Mouse (Mus musculus): ENCODE data around the gene Snrnp200.

Gene Snrnp200

GRCm38 (mm10) chr2:127254604-127255134, 46.5 kb downstream of the Snrnp200 start:
- 85% methylated on average over 3 of the region's 3 CpGs for WGBS

DNA sequence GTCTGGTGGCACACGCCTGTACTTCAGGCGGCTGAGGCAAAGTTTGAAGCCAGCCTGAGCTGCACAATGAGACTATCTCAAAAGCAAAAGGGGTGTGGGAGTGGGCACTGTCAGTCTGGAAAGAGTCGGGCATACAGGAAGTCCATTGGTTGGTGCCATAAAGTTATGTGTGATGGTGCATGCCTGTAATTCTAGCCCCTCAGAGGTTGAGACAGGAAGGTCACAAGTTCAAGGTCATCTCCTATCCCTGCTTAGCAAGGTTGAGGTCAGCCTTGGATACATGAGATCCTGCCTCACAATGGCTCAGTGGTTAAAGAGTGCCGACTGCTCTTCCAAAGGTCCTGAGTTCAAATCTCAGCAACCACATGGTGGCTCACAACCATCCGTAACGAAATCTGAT, 47.1 kb downstream of the Snrnp200 start:
- 80% methylated on average over 6 of the region's 6 CpGs for WGBS

DNA sequence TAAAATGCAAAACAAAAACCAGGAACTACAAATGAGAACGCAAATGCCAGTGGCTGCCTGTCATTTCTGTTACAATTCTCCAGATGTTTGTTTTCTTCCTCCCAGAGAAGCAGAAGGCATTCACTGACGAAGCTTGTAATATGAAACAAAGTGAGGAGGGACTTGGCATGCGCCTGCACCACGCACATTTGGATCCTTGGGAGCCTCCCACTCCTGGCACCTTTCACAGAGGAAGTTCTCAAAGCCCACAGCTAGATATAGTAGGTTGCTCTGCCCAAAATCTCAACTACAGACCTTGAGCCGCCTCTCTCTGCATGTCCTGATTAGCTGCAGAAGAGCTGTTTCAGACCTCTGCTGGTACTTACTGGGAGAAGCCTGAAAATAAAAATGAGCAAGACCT, 51.2 kb downstream of the Snrnp200 start:
- WGBS = 52% methylated on average over 5 of the region's 5 CpGs

DNA sequence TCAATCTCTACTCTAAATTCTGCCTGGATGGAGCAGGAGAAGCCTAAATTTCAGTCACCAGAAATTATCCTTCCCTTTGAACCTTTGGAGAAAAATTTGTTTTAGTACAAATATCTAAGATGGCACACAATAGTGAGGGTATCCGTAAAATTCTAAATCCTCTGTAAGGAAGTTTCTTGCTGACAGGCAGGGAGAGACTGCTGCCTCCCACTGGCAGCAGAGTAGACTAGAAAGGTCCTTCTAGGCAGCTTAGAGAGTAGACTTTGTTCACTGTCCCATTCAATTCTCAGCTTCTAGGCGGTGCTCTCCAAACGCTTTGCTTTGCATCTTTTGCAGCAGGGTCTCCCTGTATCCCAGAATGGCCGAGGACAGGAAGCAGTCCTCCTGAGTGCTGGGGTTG, 59.7 kb downstream of the Snrnp200 start:
- 16% methylated on average over 4 of the region's 4 CpGs for WGBS

GRCm38 (mm10) chr2:127269491-127270299, 61.5 kb downstream of the Snrnp200 start, which contains the start of gene Stard7:
TSS of gene Stard7 (plus strand) at chr2:127270218.
- under 1% methylated on average over 49 of the region's 49 CpGs for WGBS

GRCm38 (mm10) chr2:127270300-127271041, 62.3 kb downstream of the Snrnp200 start:
- under 1% methylated on average over 75 of the region's 75 CpGs for WGBS

- under 1% methylated on average over 8 of the region's 8 CpGs for WGBS
Measured at GRCm38 (mm10) chr2:127271042-127271515, 62.9 kb downstream of the Snrnp200 start.

GRCm38 (mm10) chr2:127272049-127272448, 63.9 kb downstream of the Snrnp200 start:
- 91% methylated on average over 4 of the region's 4 CpGs for WGBS

DNA sequence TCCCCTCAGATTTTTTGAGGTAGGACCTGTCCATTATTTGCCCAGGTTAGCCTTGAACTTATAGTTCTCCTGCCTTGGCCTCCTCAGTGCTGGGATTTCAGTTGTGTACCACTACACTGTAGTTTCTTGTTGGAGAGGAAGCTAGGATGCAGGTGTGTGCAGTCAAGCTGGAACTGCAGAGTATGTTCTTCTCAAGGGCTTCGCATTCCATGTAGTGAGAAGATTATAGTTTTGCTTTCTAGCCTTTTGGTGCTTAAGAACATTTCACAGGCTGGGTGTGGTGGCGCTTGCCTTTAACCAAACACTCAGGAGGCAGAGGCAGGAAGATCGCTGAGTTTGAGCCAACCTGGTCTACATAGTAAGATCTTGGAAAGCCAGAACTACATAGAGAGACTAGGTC, 64.6 kb downstream of the Snrnp200 start:
- 98% methylated on average over 3 of the region's 3 CpGs for WGBS

GRCm38 (mm10) chr2:127274590-127274989, 66.4 kb downstream of the Snrnp200 start:
- 68% methylated on average over 2 of the region's 2 CpGs for WGBS

DNA sequence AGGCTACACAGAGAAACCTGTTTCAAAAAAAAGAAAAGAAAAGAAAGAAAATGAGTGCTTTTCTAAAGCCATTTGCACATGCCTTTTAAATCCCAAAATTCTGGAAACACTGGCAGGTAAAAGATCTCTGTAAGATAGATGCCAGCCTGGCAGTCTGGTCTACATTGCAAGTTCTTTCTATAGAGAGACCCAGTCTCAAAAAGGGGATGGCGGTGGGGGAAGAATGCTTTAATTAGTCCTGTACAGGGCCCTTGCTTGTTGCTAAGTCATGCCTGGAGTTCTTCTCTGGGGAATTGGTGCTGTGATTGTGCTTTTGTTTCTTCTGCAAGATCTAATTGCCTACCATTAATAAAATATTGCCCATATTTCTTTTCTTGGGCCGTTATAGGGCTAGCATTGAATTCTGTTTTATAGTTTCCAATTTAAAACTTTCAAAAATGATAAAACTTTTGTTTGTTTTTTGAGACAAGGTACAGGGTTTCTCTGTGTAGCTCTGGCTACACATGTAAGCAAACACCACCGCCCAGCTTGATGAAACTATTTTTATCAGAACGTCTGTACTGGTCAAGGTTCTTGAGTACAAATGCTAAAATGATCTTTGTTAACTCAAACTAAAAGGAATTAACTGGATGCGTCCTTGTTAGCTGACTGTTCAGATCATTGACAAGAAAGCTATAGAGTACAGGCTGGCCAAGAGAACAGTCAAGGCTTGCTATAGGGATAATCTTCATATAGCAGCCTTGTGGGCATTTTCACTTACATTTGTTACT, 67.5 kb downstream of the Snrnp200 start:
- 47% methylated on average over 5 of the region's 5 CpGs for WGBS

Measured in cerebral cortex, adult 2 months (tissue).